ENCODE assay signal across 9 mouse cellular contexts in genomic region chr13:92580220-92581043, GRCm38 (mm10). TPM values are rescaled to one million over a fixed set of nuclear protein-coding genes. Genes with fewer than 3 reads are reported as not detected.
DNase-seq lines count a peak whose midpoint lies in the region; ATAC-seq and TF ChIP-seq lines count a peak whose summit lies in the region.
"Had no signal": no experiment of that assay in that cellular context is flagged by ENCODE, and none has a peak within 500 bp of the region (broad histone marks: within the 10 kb centered on the region; RNA-seq: fewer than 3 reads in every experiment).

No protein-coding gene starts in this region.

- WGBS in forebrain, embryonic 11.5 days = 43% methylated on average over 10 of the region's 10 CpGs
- WGBS in liver, embryonic 16.5 days (ENCODE audit: insufficient replicate concordance) = 32% methylated on average over 10 of the region's 10 CpGs

- peak; percentile 27 for TF ChIP-seq CTCF in ES-Bruce4 (IDR thresholded peaks at IDR 0.05; ENCODE audit: low read depth, low read length)

- H3K36me3 ChIP-seq in ES-Bruce4 (ENCODE audit: control insufficient read depth, insufficient read depth, low read length, poor library complexity, severe bottlenecking) = no peaks in the 10 kb centered on the region
- H3K36me3 ChIP-seq in forebrain, embryonic 11.5 days (ENCODE audit: control insufficient read depth, insufficient read depth, low read length) = no peaks in the 10 kb centered on the region
- H3K36me3 ChIP-seq in liver, embryonic 16.5 days (ENCODE audit: control insufficient read depth, insufficient read depth) = no peaks in the 10 kb centered on the region

- peak; percentile 63 for DNase-seq in c-Kit-negative CD71-positive TER-119-positive erythroid progenitor cells, embryonic 14.5 days (ENCODE audit: low read depth, low spot score)
- DNase-seq in forebrain, embryonic 11.5 days (ENCODE audit: low spot score) = peak; percentile 63
- peak; percentile 74 to 86 for DNase-seq in heart, postnatal 14 days
- DNase-seq in kidney, postnatal 4 days = peak; percentile 79 to 82
- peak; percentile 81 for DNase-seq in retina, embryonic 14.5 days (ENCODE audit: low spot score)
- peak; percentile 75 for DNase-seq in thymus, postnatal 25 days

- H3K4me1 ChIP-seq in ES-Bruce4 (ENCODE audit: control insufficient read depth, insufficient read depth, low read length) = peaks cover 2% of the 10 kb centered on the region
- H3K4me1 ChIP-seq in forebrain, embryonic 11.5 days (replicated peaks; ENCODE audit: control insufficient read depth, insufficient read depth, low read length) = no peaks in the 10 kb centered on the region; the same call in 1 of the 2 replicates
- H3K4me1 ChIP-seq in liver, embryonic 16.5 days (ENCODE audit: control insufficient read depth, low read depth, low read length) = peaks cover 7% of the 10 kb centered on the region

- H3K4me2 ChIP-seq in forebrain, embryonic 11.5 days (ENCODE audit: low read depth, low read length, severe bottlenecking) = no peak overlapping the region
- no peak overlapping the region for H3K4me2 ChIP-seq in liver, embryonic 16.5 days (ENCODE audit: low read depth, low read length)

- intact Hi-C loops in heart, postnatal 14 days (cut with DNase I) = loop anchor here (1.0 to 10.0 kb wide), 2 partner anchors 160 to 664 kb away; no protein-coding TSS in a partner anchor

- no peak overlapping the region for H3K4me3 ChIP-seq in ES-Bruce4 (ENCODE audit: low read depth, low read length)
- H3K4me3 ChIP-seq in forebrain, embryonic 11.5 days (ENCODE audit: low read depth, low read length) = no peak overlapping the region
- no peak overlapping the region for H3K4me3 ChIP-seq in liver, embryonic 16.5 days (ENCODE audit: low read depth, low read length)
- H3K4me3 ChIP-seq: erythroblast, embryonic 14.5 days had no signal

- H3K27me3 ChIP-seq in ES-Bruce4 (ENCODE audit: control insufficient read depth, insufficient read depth, low read length, poor library complexity, severe bottlenecking) = no peaks in the 10 kb centered on the region
- H3K27me3 ChIP-seq in forebrain, embryonic 11.5 days (ENCODE audit: control insufficient read depth, insufficient read depth, low read length) = no peaks in the 10 kb centered on the region
- no peaks in the 10 kb centered on the region for H3K27me3 ChIP-seq in liver, embryonic 16.5 days (ENCODE audit: control insufficient read depth, insufficient read depth, low read depth, low read length)

- H3K9me3 ChIP-seq in ES-Bruce4 (replicated peaks; ENCODE audit: control insufficient read depth, insufficient read depth, low read length, poor library complexity, severe bottlenecking) = no peaks in the 10 kb centered on the region
- no peaks in the 10 kb centered on the region for H3K9me3 ChIP-seq in forebrain, embryonic 11.5 days (ENCODE audit: control insufficient read depth, low read length)
- H3K9me3 ChIP-seq in liver, embryonic 16.5 days (replicated peaks; ENCODE audit: control insufficient read depth, low read length) = no peaks in the 10 kb centered on the region

- no peak; the same call in 1 of the 2 replicates for ATAC-seq in forebrain, embryonic 11.5 days (replicated peaks; ENCODE audit: low FRiP score)
- peak; percentile 64 for ATAC-seq in liver, embryonic 16.5 days (ENCODE audit: low read depth)

- no peak overlapping the region for H3K9ac ChIP-seq in ES-Bruce4 (ENCODE audit: low read depth, poor library complexity, severe bottlenecking)
- H3K9ac ChIP-seq in forebrain, embryonic 11.5 days (ENCODE audit: low read length) = no peak overlapping the region
- H3K9ac ChIP-seq in liver, embryonic 16.5 days (ENCODE audit: low read depth, low read length) = no peak overlapping the region

- TF ChIP-seq EP300 in ES-Bruce4 (IDR thresholded peaks at IDR 0.05; ENCODE audit: insufficient read depth, low read depth, low read length) = no peak

- TF ChIP-seq POLR2A in ES-Bruce4 (IDR thresholded peaks at IDR 0.05; ENCODE audit: insufficient read depth, low read length) = no peak

- H3K27ac ChIP-seq in ES-Bruce4 (ENCODE audit: insufficient read depth, low read length) = no peak overlapping the region
- no peak overlapping the region for H3K27ac ChIP-seq in forebrain, embryonic 11.5 days (ENCODE audit: low read depth, low read length)
- no peak overlapping the region for H3K27ac ChIP-seq in liver, embryonic 16.5 days (ENCODE audit: low read length)

RNA-seq across cellular contexts. Expression of gene Spz1, which starts 4.5 kb away (rescaled TPM):
- not detected in 2 replicates for polyA plus RNA-seq in ES-Bruce4 (2011; ENCODE audit: insufficient read depth, insufficient read length, low read depth, missing spikeins)
- polyA plus RNA-seq in forebrain, embryonic 11.5 days (2014; fragmentation: Nextera tagmentation; extraction: Ambion mirVana) = not detected in 2 replicates
- not detected for total RNA-seq in heart, postnatal 14 days (2021)
- polyA plus RNA-seq in liver, embryonic 16.5 days (2015; fragmentation: Nextera tagmentation; extraction: Ambion mirVana) = not detected in 2 replicates
- polyA plus RNA-seq: erythroblast, embryonic 14.5 days had no signal

RNA-seq across cellular contexts. Expression of gene Serinc5, which starts 30.5 kb away (rescaled TPM):
- polyA plus RNA-seq in ES-Bruce4 (2011; ENCODE audit: insufficient read depth, insufficient read length, low read depth, missing spikeins) = 19.7 TPM in 2 replicates
- polyA plus RNA-seq in forebrain, embryonic 11.5 days (2014; fragmentation: Nextera tagmentation; extraction: Ambion mirVana) = 6.6 and 7.7 TPM in 2 replicates
- total RNA-seq in heart, postnatal 14 days (2021) = 10 to 100 TPM; 27.2 to 28.4 TPM
- polyA plus RNA-seq in liver, embryonic 16.5 days (2015; fragmentation: Nextera tagmentation; extraction: Ambion mirVana) = 21.5 and 21.7 TPM in 2 replicates

RNA-seq across cellular contexts. Expression of gene Zfyve16, which starts 49.8 kb away (rescaled TPM):
- 15.1 and 18.9 TPM in 2 replicates for polyA plus RNA-seq in ES-Bruce4 (2011; ENCODE audit: insufficient read depth, insufficient read length, low read depth, missing spikeins)
- 12.1 and 13.0 TPM in 2 replicates for polyA plus RNA-seq in forebrain, embryonic 11.5 days (2014; fragmentation: Nextera tagmentation; extraction: Ambion mirVana)
- total RNA-seq in heart, postnatal 14 days (2021) = 10 to 100 TPM; 16.3 to 17.2 TPM
- polyA plus RNA-seq in liver, embryonic 16.5 days (2015; fragmentation: Nextera tagmentation; extraction: Ambion mirVana) = 1.6 and 1.7 TPM in 2 replicates
